Mouse (Mus musculus) midbrain, embryonic 14.5 days (tissue): ENCODE results near the gene Gng3. TPM values are rescaled to one million over a fixed set of nuclear protein-coding genes. Genes with fewer than 3 reads are reported as not detected.

Experiments
- ATAC-seq: fragments of 200-750 bp; cut with Nextera tagmentation; 2 replicates; pipeline ENCODE4 v1.8.0; 2017; ENCODE audit warnings: moderate number of reproducible peaks, moderate library complexity; ENCODE audit not compliant: low FRiP score, low TSS enrichment
- DNase-seq: peaks from one replicate; pipeline ENCODE4 v3.0.0-alpha.2; 2015
- H3K27ac ChIP-seq: fragments of 300-500 bp; sonication (generic); replicated peaks from 2 replicates; pipeline ENCODE4 v1.5.1; 2014; ENCODE audit warnings: mild to moderate bottlenecking, low read depth, low read length, moderate library complexity
- H3K27me3 ChIP-seq: fragments of 300-500 bp; sonication (generic); 2 replicates; pipeline ENCODE4 v1.6.1; 2014; ENCODE audit warnings: low read length, control low read depth, mixed read lengths; ENCODE audit not compliant: control insufficient read depth, insufficient read depth
- H3K36me3 ChIP-seq: fragments of 300-500 bp; sonication (generic); 2 replicates; pipeline ENCODE4 v1.6.1; 2014; ENCODE audit warnings: low read length, control low read depth; ENCODE audit not compliant: control insufficient read depth, insufficient read depth
- H3K4me1 ChIP-seq: fragments of 300-500 bp; sonication (generic); 2 replicates; pipeline ENCODE4 v1.6.1; 2014; ENCODE audit warnings: mild to moderate bottlenecking, antibody characterized with exemption, low read length, control low read depth; ENCODE audit not compliant: control insufficient read depth, insufficient read depth
- H3K4me2 ChIP-seq: fragments of 300-500 bp; sonication (generic); 2 replicates; pipeline ENCODE4 v1.6.1; 2014; ENCODE audit warnings: mild to moderate bottlenecking, low read length, moderate library complexity
- H3K4me3 ChIP-seq: fragments of 300-500 bp; sonication (generic); replicated peaks from 2 replicates; pipeline ENCODE4 v1.5.1; 2014; ENCODE audit warnings: low read depth, low read length
- H3K9ac ChIP-seq: fragments of 300-500 bp; sonication (generic); replicated peaks from 2 replicates; pipeline ENCODE4 v1.6.1; 2014; ENCODE audit warnings: mild to moderate bottlenecking, low read length, moderate library complexity
- H3K9me3 ChIP-seq: fragments of 300-500 bp; sonication (generic); 2 replicates; pipeline ENCODE4 v1.6.1; 2016; ENCODE audit warnings: low read length, control low read depth, mixed read lengths; ENCODE audit not compliant: control insufficient read depth
- WGBS: fragments of 180-500 bp; shearing (Covaris S2); extraction: QIAGEN DNeasy Blood & Tissue Kit; methylation state at CpG from one replicate; pipeline ENCODE4 v1.1.7; 2014; 5-methylcytosine and 5-hydroxymethylcytosine counted together
- polyA plus RNA-seq: library from polyadenylated mRNA; unstranded; fragments of >200 nt; fragmentation: Nextera tagmentation; extraction: Ambion mirVana; gene quantifications from 2 replicates; pipeline ENCODE4 v1.2.1, GENCODE M21; 2014

Gng3 gene
- polyA plus RNA-seq, 1 experiment from 2014 or later = 466 TPM

DNA sequence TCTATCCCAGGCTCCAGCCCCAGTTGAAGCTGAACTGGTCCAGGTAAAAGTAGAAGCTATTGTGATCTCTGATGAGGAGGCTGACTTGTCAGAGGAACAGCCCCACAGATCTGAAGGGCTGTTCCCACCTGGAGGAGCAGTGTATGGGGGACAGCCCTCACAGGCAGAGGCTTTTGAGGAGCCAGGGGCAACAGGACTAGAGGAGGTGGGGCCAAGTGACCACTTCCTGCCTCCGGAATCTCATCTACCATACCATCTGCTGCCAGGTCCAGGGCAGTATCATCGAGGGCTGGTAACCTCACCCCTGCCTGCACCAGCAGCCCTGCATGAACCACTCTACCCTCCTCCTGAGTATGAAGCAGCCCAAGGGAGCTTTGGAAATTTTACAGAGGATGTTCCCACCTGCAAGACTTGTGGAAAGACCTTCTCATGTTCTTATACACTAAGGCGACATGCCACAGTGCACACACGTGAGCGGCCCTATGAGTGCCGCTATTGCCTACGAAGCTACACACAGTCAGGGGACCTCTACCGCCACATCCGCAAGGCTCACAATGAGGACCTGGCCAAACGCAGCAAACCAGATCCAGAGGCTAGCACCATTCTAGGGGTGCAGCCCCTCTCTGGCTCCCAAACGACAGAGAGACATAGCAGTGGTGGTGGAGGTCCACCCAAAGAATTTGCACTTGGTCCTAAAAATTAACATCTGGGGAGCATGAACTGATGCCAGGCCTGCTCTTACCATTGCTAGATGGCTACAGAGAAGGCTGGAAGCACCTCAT is 34.9 kb downstream of the Gng3 start:
- no peak for ATAC-seq
- Histone ChIP-seq H3K9ac (no peak overlapping the region), H3K27ac (no peak overlapping the region), H3K4me2 (no peak overlapping the region), H3K4me3 (no peak overlapping the region), H3K4me1 (peaks cover 9% of the 10 kb centered on the region; the same call in 1 of the 2 replicates), H3K27me3 (no peaks in the 10 kb centered on the region), H3K9me3 (no peaks in the 10 kb centered on the region), H3K36me3 (peaks cover 43% of the 10 kb centered on the region)
- 94% methylated on average over 11 of the region's 11 CpGs for WGBS
- DNase-seq = no peak

DNA sequence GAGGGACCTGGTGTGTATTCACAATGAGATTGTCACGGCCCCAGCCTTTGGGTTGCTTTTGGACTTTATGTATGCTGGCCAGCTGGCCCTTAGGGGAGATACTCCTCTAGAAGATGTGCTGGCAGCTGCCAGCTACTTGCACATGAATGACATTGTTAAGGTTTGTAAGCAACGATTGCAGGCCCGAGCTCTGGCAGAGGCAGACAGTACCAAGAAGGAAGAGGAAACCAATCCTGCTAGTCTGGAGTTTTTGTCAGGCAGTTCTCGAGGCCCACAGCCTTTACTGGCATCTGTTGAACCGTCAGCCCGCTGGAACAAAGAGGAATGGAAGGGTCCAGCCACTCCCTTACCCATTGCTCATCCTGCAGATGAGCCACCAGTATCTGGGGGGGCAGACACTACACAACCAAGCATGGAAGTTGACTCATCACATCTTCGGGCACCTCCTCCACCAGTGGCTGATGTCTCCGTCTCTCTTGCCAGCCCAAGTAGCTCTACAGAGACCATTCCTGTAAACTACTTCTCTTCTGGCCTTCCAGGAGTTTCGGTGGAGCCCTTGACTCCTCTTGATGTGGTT is 35.7 kb downstream of the Gng3 start:
- Histone ChIP-seq H3K27me3 (no peaks in the 10 kb centered on the region), H3K9me3 (no peaks in the 10 kb centered on the region), H3K4me2 (peak overlapping the region; percentile 71), H3K4me1 (peaks cover 9% of the 10 kb centered on the region; the same call in 1 of the 2 replicates), H3K9ac (peak overlapping the region; percentile 52; the same call in 1 of the 2 replicates), H3K4me3 (peak overlapping the region; percentile 53; the same call in 1 of the 2 replicates), H3K36me3 (peaks cover 37% of the 10 kb centered on the region), H3K27ac (peak overlapping the region; percentile 85)
- ATAC-seq = no peak
- WGBS = 87% methylated on average over 9 of the region's 9 CpGs
- DNase-seq = no peak

DNA sequence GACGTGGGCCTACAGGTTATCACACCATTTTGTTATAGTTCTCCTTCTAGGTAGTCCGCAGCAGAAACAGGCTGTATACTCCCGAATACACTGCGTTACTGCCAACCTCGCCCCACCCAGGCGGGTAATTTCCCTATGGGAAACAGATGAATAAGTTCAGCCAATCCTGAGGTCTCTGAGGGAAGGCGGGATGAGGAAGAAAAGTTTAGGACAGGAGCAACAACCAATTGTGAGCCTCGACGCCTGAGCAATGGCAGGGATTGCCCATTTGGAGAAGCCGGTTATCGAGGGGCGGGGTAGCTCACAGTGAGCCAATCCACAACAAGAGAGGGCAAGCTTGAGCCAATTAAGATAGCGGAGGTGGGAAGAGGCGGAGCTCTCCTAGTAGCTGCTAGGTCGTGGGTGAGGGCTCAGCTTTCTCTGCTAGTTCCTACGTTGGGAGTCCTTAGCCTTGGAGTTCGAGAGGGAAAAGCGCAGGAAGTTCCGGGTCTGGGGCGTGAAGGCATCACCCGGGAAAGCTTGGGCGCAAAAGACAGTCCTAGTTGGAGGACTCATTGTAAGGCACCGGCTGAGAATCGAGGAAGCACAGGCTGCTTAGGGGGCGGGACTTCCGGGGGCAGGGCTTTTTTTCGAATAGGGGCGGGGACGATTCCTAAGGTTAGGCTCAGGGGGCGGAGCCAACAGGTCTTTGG is 36.7 kb downstream of the Gng3 start, which contains the start of gene Zbtb3:
Zbtb3 (plus strand) TSS at position 426 of the 692 bp plus-strand sequence.
- H3K27me3 ChIP-seq = no peaks in the 10 kb centered on the region

DNA sequence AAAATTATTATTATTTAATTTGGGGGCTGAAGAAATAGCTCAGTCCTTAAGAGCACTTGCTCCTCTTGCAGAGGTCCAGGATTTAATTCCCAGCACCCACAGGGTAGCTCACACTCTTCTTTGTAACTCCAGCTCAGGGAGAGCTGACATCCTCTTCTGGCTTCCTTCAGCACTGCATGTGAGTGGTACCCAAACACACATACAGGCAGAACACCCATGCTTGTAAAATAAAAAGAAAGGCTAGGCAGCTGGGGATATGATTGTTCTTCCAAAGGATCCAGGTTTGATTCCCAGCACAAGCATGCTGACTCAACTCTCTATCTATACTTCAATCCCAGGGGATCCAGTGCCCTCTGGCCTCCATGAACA is 40.1 kb downstream of the Gng3 start:
- no peaks in the 10 kb centered on the region for H3K27me3 ChIP-seq
- H3K4me3 ChIP-seq = peak overlapping the region; percentile 78; the same call in 1 of the 2 replicates
- H3K4me2 ChIP-seq = peak overlapping the region; percentile 92
- no peak overlapping the region for H3K9ac ChIP-seq
- H3K27ac ChIP-seq = no peak overlapping the region
- H3K9me3 ChIP-seq = no peaks in the 10 kb centered on the region
- peaks cover 17% of the 10 kb centered on the region for H3K36me3 ChIP-seq
- ATAC-seq (no peak), DNase-seq (no peak)
- H3K4me1 ChIP-seq = peaks cover 18% of the 10 kb centered on the region

More for the DNA sequence above, 36.7 kb downstream of the Gng3 start, which contains the start of gene Zbtb3:
- WGBS = under 1% methylated on average over 30 of the region's 30 CpGs
- Histone ChIP-seq H3K4me3 (peak within 1 kb of the TSS; percentile 53), H3K36me3 (peaks cover 27% of the 10 kb centered on the region; the same call in 1 of the 2 replicates), H3K9ac (peak within 1 kb of the TSS; percentile 52), H3K4me1 (peaks cover 16% of the 10 kb centered on the region), H3K27ac (peak within 1 kb of the TSS; percentile 85), H3K9me3 (no peaks in the 10 kb centered on the region), H3K4me2 (peak within 1 kb of the TSS; percentile 71)
- DNase-seq (peak; percentile 97), ATAC-seq (peak; percentile 98)

GRCm38 (mm10) chr19:8798264-8798946 is 40.6 kb downstream of the Gng3 start, which contains the start of gene Polr2g:
Gene Polr2g, minus strand, starts transcription at chr19:8798577.
- H3K36me3 ChIP-seq = peaks cover 22% of the 10 kb centered on the region
- H3K27me3 ChIP-seq = no peaks in the 10 kb centered on the region
- peak within 1 kb of the TSS; percentile 45; the same call in 1 of the 2 replicates for H3K27ac ChIP-seq
- WGBS = 1% methylated on average over 25 of the region's 25 CpGs
- peak within 1 kb of the TSS; percentile 78 for H3K4me3 ChIP-seq
- H3K4me2 ChIP-seq = peak within 1 kb of the TSS; percentile 92
- peak; percentile 94 for DNase-seq
- no peaks in the 10 kb centered on the region for H3K9me3 ChIP-seq
- peak within 1 kb of the TSS; percentile 69 for H3K9ac ChIP-seq
- H3K4me1 ChIP-seq = peaks cover 18% of the 10 kb centered on the region
- peak; percentile 73 for ATAC-seq

DNA sequence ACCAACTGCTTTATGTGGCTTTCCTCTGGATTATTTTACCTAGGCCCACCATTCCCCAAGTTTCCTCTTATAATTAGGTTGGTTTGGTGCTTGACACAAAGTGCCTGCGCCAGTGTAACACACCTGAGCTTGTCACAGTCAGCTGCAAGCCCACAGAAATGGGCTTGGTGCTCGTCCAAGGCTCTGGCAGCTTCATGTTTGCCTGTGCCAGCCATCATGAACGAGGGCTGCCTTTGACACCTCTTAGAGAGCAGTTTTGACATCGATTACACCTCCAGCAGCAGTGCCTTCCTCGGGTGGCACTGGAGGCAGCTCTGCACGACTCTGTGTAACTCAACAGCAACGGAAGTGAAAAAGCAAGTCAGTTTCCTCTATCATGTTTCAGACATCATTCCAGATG is 48.8 kb downstream of the Gng3 start:
- ATAC-seq = no peak
- peaks cover 28% of the 10 kb centered on the region for H3K36me3 ChIP-seq
- H3K27ac ChIP-seq = no peak overlapping the region
- DNase-seq = no peak
- no peak overlapping the region for H3K4me2 ChIP-seq
- peaks cover 13% of the 10 kb centered on the region; the same call in 1 of the 2 replicates for H3K4me1 ChIP-seq
- H3K4me3 ChIP-seq = no peak overlapping the region
- no peak overlapping the region for H3K9ac ChIP-seq
- no peaks in the 10 kb centered on the region for H3K27me3 ChIP-seq
- H3K9me3 ChIP-seq = no peaks in the 10 kb centered on the region
- WGBS = 91% methylated on average over 7 of the region's 7 CpGs

DNA sequence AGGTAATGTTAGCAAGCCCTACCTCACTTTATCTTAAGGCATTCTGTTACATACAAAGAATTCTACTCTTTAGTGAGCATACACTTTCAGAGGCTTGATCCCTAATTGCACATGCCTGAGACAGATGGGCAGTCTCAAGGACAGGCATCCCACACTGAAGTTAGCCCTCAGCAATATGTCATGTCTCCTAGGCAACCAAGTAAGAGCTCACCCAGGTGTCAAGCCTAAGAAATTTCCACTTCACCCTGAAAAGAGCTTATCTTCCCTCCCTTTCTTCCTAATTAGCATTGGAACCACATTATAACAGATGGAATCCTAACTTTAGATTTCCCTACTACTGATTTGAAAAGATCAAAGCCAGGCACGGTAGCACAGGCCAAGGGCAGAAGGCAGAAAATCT is 49.8 kb downstream of the Gng3 start:
- H3K9me3 ChIP-seq = no peaks in the 10 kb centered on the region
- no peak for ATAC-seq
- DNase-seq = no peak
- H3K27ac ChIP-seq = peak overlapping the region; percentile 67
- H3K27me3 ChIP-seq = no peaks in the 10 kb centered on the region
- 20% methylated on average over 1 of the region's 1 CpGs for WGBS
- peaks cover 18% of the 10 kb centered on the region for H3K36me3 ChIP-seq
- H3K4me2 ChIP-seq = no peak overlapping the region
- peaks cover 13% of the 10 kb centered on the region; the same call in 1 of the 2 replicates for H3K4me1 ChIP-seq
- no peak overlapping the region for H3K9ac ChIP-seq
- no peak overlapping the region for H3K4me3 ChIP-seq

DNA sequence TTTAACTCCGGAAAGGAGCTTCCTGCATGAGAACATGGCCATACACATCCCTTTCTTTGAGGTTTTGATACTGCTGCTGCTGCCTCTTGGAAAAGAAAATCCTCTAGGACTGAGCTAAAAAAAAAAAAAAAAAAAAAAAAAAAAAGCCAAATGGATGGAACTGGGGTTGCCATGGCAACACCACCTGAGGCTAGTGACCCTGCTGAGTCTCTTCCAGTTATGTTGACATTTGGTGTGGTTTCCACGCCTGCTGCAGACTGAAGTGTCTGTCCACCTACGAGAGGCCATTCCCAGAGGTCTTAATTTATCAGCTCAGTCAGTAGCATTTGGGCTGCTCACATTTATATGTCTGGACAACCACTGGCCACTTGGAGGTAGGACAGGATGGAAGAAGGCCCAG is 50.5 kb downstream of the Gng3 start:
- Histone ChIP-seq H3K27me3 (no peaks in the 10 kb centered on the region), H3K36me3 (peaks cover 15% of the 10 kb centered on the region), H3K9ac (no peak overlapping the region), H3K4me2 (no peak overlapping the region; the same call in 1 of the 2 replicates), H3K27ac (peak overlapping the region; percentile 67), H3K4me3 (no peak overlapping the region), H3K4me1 (peaks cover 13% of the 10 kb centered on the region; the same call in 1 of the 2 replicates), H3K9me3 (no peaks in the 10 kb centered on the region)
- DNase-seq (peak; percentile 65), ATAC-seq (no peak)
- whole genome bisulfite sequencing = 18% methylated on average over 3 of the region's 3 CpGs
